Mouse (Mus musculus) midbrain, embryonic 11.5 days (tissue): ENCODE results near the gene Ttc39a. TPM values are rescaled to one million over a fixed set of nuclear protein-coding genes. Genes with fewer than 3 reads are reported as not detected.

Experiments
- ATAC-seq: fragments of 200-750 bp; cut with Nextera tagmentation; 2 replicates; pipeline ENCODE4 v1.8.0; 2017; ENCODE audit warnings: moderate TSS enrichment, moderate library complexity; ENCODE audit not compliant: low FRiP score
- DNase-seq: peaks from one replicate; pipeline ENCODE4 v3.0.0; 2015; ENCODE audit warnings: low spot score; ENCODE audit errors: missing footprints
- H3K27ac ChIP-seq: fragments of 300-500 bp; sonication (generic); 2 replicates; pipeline ENCODE4 v1.5.1; 2014; ENCODE audit warnings: low read depth, low read length
- H3K27me3 ChIP-seq: fragments of 300-500 bp; sonication (generic); 2 replicates; pipeline ENCODE4 v1.6.1; 2014; ENCODE audit warnings: mild to moderate bottlenecking, low read length, moderate library complexity, mixed read lengths; ENCODE audit not compliant: control insufficient read depth, insufficient read depth
- H3K36me3 ChIP-seq: fragments of 300-500 bp; sonication (generic); 2 replicates; pipeline ENCODE4 v1.6.1; 2014; ENCODE audit warnings: mild to moderate bottlenecking, low read length, moderate library complexity, mixed read lengths; ENCODE audit not compliant: control insufficient read depth, insufficient read depth
- H3K4me1 ChIP-seq: fragments of 300-500 bp; sonication (generic); 2 replicates; pipeline ENCODE4 v1.6.1; 2014; ENCODE audit warnings: low read length; ENCODE audit not compliant: control insufficient read depth, insufficient read depth
- H3K4me2 ChIP-seq: fragments of 300-500 bp; sonication (generic); 2 replicates; pipeline ENCODE4 v1.6.1; 2014; ENCODE audit warnings: mild to moderate bottlenecking, moderate library complexity
- H3K4me3 ChIP-seq: fragments of 300-500 bp; sonication (generic); 2 replicates; pipeline ENCODE4 v1.5.1; 2014; ENCODE audit warnings: low read depth, low read length
- H3K9ac ChIP-seq: fragments of 300-500 bp; sonication (generic); 2 replicates; pipeline ENCODE4 v1.6.1; 2014; ENCODE audit warnings: low read length
- H3K9me3 ChIP-seq: fragments of 300-500 bp; sonication (generic); 2 replicates; pipeline ENCODE4 v1.6.1; 2016; ENCODE audit warnings: low read length; ENCODE audit not compliant: control insufficient read depth
- WGBS: fragments of 180-500 bp; shearing (Covaris S2); extraction: QIAGEN DNeasy Blood & Tissue Kit; methylation state at CpG from one replicate; pipeline ENCODE4 v1.1.7; 2014; 5-methylcytosine and 5-hydroxymethylcytosine counted together
- polyA plus RNA-seq: library from polyadenylated mRNA; unstranded; fragments of >200 nt; fragmentation: Nextera tagmentation; extraction: Ambion mirVana; gene quantifications from 2 replicates; pipeline ENCODE4 v1.2.1, GENCODE M21; 2014

The Ttc39a gene
- polyA plus RNA-seq, 1 experiment from 2014 or later: 2.2 TPM

DNA sequence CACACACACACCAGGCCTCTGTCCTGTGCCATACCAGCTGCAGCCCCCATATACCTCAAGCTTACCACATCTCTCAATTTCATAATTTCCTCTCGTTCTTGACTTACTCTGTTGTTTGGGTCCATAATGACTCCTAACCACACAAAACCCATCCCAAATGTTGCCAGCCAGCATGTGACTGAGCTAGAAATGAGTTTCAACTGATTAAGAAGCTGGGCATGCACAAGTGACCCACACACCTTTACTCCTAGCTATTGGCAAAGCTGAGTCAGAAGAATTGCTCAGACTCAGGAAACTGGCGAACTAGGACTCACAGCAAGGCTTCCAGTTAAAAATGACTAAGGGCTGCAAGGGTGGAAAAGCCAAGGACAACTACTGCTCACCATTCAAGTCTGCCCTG lies 75.0 kb downstream of the Ttc39a start:
- 84% methylated on average over 2 of the region's 2 CpGs for WGBS

DNA sequence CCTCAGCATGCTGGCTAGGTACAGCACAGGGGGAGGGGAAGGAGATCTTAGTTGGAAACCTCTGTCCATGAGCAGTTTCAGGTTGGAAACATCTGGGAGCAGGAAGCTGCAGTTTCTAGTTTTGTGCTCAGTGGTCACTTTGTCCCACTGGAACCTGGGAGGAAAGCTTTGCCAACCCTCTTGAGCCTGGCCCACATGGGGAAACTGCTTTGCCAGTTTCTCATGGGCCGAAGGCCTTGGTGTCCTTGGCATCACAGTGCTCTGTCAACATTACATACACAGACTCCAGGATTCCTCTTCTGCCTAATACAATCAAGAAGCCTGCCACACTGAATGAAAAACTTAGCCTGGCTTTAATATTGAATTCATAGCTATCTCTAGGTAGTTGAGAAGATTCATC lies 76.3 kb downstream of the Ttc39a start:
- DNase-seq (no peak), ATAC-seq (no peak)
- Histone ChIP-seq H3K4me1 (no peaks in the 10 kb centered on the region), H3K27ac (no peak overlapping the region), H3K27me3 (no peaks in the 10 kb centered on the region), H3K9me3 (no peaks in the 10 kb centered on the region), H3K4me3 (no peak overlapping the region), H3K36me3 (no peaks in the 10 kb centered on the region), H3K4me2 (no peak overlapping the region), H3K9ac (no peak overlapping the region)
- 100% methylated on average over 1 of the region's 1 CpGs for WGBS

More for the DNA sequence above, 75.0 kb downstream of the Ttc39a start:
- no peak overlapping the region for H3K9ac ChIP-seq
- no peaks in the 10 kb centered on the region for H3K4me1 ChIP-seq
- DNase-seq: no peak
- no peaks in the 10 kb centered on the region for H3K9me3 ChIP-seq
- no peak overlapping the region for H3K4me2 ChIP-seq
- ATAC-seq: no peak
- H3K36me3 ChIP-seq: no peaks in the 10 kb centered on the region
- H3K4me3 ChIP-seq: no peak overlapping the region
- H3K27me3 ChIP-seq: no peaks in the 10 kb centered on the region
- no peak overlapping the region for H3K27ac ChIP-seq

DNA sequence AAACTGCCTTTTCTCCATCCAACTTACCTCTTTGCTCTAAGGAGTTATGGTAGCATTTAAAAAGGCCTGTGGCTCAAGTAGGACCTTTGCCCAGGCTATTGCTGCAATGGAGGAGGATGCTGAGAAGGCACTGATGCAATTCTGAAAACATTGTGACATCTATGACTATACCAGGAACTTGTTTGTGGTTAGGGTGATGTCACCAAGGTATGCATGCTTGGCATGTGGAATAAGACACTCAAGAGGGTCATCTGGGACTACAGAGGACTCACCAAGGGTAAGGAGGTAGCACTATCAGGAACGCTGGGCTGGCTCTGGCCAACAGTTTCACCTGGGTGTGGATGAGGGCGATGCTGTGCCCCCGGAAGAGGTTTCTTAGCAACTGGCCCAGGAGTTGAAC lies 78.2 kb downstream of the Ttc39a start, which contains the start of gene Rnf11:
Gene Rnf11 (minus strand): TSS at position 108 of the 400 bp plus-strand sequence.
- WGBS: 85% methylated on average over 3 of the region's 3 CpGs
- DNase-seq (no peak), ATAC-seq (no peak)
- Histone ChIP-seq H3K4me2 (no peak within 1 kb of the TSS), H3K36me3 (no peaks in the 10 kb centered on the region), H3K9me3 (no peaks in the 10 kb centered on the region), H3K4me3 (no peak within 1 kb of the TSS), H3K9ac (no peak within 1 kb of the TSS), H3K27me3 (no peaks in the 10 kb centered on the region), H3K4me1 (no peaks in the 10 kb centered on the region), H3K27ac (no peak within 1 kb of the TSS)

DNA sequence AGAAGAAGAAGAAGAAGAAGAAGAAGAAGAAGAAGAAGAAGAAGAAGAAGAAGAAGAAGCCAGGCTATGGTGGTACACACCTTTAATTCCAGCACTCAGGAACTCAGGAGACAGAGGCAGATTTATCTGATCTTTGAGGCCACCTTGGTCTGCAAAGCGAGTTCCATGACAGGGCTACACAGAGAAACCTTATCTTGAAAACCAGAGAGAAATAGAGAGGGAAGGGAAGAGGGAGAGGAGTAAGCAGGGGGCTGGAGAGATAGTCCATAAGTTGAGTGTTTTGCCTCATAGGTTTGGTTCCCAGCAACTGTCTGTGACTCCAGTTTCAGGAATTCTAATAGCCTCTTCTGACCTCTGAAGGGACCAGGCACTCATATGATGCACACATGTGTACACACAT lies 82.4 kb downstream of the Ttc39a start:
- H3K4me2 ChIP-seq: no peak overlapping the region
- H3K36me3 ChIP-seq: no peaks in the 10 kb centered on the region
- H3K4me1 ChIP-seq: no peaks in the 10 kb centered on the region
- no peak overlapping the region for H3K27ac ChIP-seq
- ATAC-seq: no peak
- no peak overlapping the region for H3K4me3 ChIP-seq
- 73% methylated on average over 1 of the region's 1 CpGs for WGBS
- H3K9ac ChIP-seq: no peak overlapping the region
- H3K27me3 ChIP-seq: no peaks in the 10 kb centered on the region
- DNase-seq: no peak
- no peaks in the 10 kb centered on the region for H3K9me3 ChIP-seq

DNA sequence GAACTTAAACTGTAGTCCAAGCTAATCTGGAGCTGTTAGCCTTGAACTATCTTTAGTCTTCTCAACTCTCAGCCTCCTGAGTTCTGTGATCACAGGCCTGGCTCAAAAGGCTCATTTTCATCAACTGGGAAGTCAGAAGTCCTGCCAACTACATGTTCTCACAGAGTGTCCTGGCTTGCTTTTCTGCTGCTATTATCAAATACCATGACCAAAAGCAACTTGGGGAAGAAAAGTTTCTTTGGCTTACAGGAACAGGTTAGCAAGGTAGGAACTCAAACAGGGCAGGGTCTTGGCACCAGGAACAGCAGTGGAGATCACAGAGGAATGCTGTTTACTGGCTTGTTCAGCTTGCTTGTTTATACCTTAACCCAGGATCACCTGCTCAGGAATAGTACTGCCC lies 87.2 kb downstream of the Ttc39a start:
- Histone ChIP-seq H3K27me3 (no peaks in the 10 kb centered on the region), H3K4me2 (no peak overlapping the region), H3K27ac (no peak overlapping the region), H3K9me3 (no peaks in the 10 kb centered on the region), H3K4me1 (no peaks in the 10 kb centered on the region), H3K36me3 (no peaks in the 10 kb centered on the region), H3K9ac (no peak overlapping the region), H3K4me3 (no peak overlapping the region)
- DNase-seq: no peak
- ATAC-seq: no peak

Other genes starting within 250 kb of the Ttc39a start
- 75.8 and 78.8 TPM in 2 replicates for gene Osbpl9, start 204.4 kb upstream of the Ttc39a start, polyA plus RNA-seq
- 0.11 and 0.19 TPM in 2 replicates for gene Calr4, start 172.1 kb upstream of the Ttc39a start, polyA plus RNA-seq
- 51.9 and 59.2 TPM in 2 replicates for gene Eps15, start 126.4 kb upstream of the Ttc39a start, polyA plus RNA-seq
- gene Rnf11, start 78.1 kb downstream of the Ttc39a start, polyA plus RNA-seq: 54.9 and 61.2 TPM in 2 replicates
- not detected in 2 replicates for gene 4930522H14Rik, start 124.7 kb downstream of the Ttc39a start, polyA plus RNA-seq